ENCODE assay signal across 7 mouse cellular contexts in the genomic region with DNA sequence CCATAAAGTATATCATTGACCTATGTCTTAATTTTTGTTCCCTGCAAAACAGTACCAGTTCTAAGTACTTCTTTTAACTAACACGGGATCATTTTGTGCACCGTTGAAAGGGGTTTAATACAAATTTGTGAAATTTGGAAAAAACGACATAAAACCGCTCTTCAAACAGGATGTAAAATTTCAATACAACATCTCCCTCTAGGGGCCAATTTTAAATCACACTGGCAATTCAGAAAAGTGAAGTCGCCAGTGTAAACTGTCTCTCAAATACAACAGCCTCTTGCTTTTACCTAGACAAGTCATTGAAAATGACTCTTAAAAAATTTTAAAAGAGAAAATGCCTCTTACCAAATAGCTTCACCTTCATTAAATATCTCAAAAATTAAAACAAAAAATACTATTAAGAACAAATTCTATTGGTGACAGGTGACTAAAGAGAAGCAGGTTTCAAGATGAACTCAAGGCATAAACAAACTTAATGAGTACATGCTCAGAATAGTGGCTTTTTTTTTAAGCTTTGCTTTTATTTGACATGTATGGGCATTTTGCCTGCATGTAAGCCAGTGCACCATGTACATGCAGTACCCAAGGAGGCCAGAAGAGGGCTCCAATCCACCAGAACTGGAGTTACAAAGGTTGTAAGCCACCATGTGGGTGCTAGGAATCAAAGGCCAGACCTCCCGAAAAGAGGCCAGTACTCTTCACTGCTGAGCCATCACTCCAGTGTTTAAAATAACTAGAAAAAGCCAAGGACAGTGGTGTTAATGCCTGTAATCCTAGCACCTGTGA. TPM values are rescaled to one million over a fixed set of nuclear protein-coding genes. Genes with fewer than 3 reads are reported as not detected.
A peak's percentile ranks its signal among the peaks of the same experiment; 100 is the strongest.
DNase-seq lines count a peak whose midpoint lies in the region; ATAC-seq and TF ChIP-seq lines count a peak whose summit lies in the region.

No protein-coding gene starts in this region.

- no peak overlapping the region for H3K9ac ChIP-seq in kidney, embryonic 16.5 days (replicated peaks; ENCODE audit: low read length)
- H3K9ac ChIP-seq in CH12.LX (ENCODE audit: insufficient read depth, low read depth): no peak overlapping the region

- H3K4me1 ChIP-seq in kidney, embryonic 16.5 days (ENCODE audit: insufficient read depth, low read length): peaks cover 26% of the 10 kb centered on the region
- H3K4me1 ChIP-seq in CH12.LX (ENCODE audit: control insufficient read depth in 1 of 2, insufficient read depth in 2 of 2): peaks cover 16 to 46% of the 10 kb centered on the region in 2 experiments
- H3K4me1 ChIP-seq in limb, embryonic 10.5 days: peaks cover 31% of the 10 kb centered on the region

- dilution Hi-C loops in CH12.LX (cut with MboI; ENCODE audit: extremely low pct_ligation_motif_present, extremely low pct_unique_long_range_greater_than_20kb, low sequenced_read_pairs): no loop called here

- peak; percentile 29 to 65; a peak in 3 of 4 replicates for TF ChIP-seq CTCF in CH12.LX (conservative IDR thresholded peaks at IDR 0.05 in 1 of 2, IDR thresholded peaks at IDR 0.05 in 1 of 2; ENCODE audit: low read depth in 2 of 2, low read length in 2 of 2)

- peak; percentile 75 for DNase-seq in kidney, adult 9 months
- peak; percentile 58 for DNase-seq in CH12.LX (ENCODE audit: extremely low read depth)
- peak; percentile 47 for DNase-seq in limb, embryonic 10.5 days (ENCODE audit: low spot score)
- DNase-seq in testis, postnatal 10 days (ENCODE audit: low spot score): peak; percentile 72

- H3K4me2 ChIP-seq in kidney, embryonic 16.5 days (replicated peaks; ENCODE audit: low read depth, low read length): no peak overlapping the region
- no peak overlapping the region for H3K4me2 ChIP-seq in CH12.LX (ENCODE audit: insufficient read depth, low read depth, poor library complexity, severe bottlenecking)

- no peak for ATAC-seq in kidney, embryonic 16.5 days (ENCODE audit: low FRiP score, low TSS enrichment)
- ATAC-seq in activated CD4-positive, CD25-positive, alpha-beta regulatory T cell, adult 4 months: peak; percentile 17
- no peak for ATAC-seq in erythroid progenitor cell, adult 5-6 weeks (replicated peaks; ENCODE audit: low FRiP score, poor library complexity, severe bottlenecking)

- 29% methylated on average over 6 of the region's 6 CpGs for WGBS in kidney, embryonic 16.5 days
- 43% methylated on average over 6 of the region's 6 CpGs for WGBS in limb, embryonic 10.5 days

- TF ChIP-seq EP300 in CH12.LX (IDR thresholded peaks at IDR 0.05; ENCODE audit: low read length): no peak

- H3K9me3 ChIP-seq in kidney, embryonic 16.5 days (ENCODE audit: low read length): peaks cover 5% of the 10 kb centered on the region; the same call in 1 of the 2 replicates
- peaks cover 9% of the 10 kb centered on the region for H3K9me3 ChIP-seq in CH12.LX (replicated peaks; ENCODE audit: low read length)
- peaks cover 3% of the 10 kb centered on the region; the same call in 1 of the 2 replicates for H3K9me3 ChIP-seq in limb, embryonic 10.5 days (replicated peaks)

- H3K27me3 ChIP-seq in kidney, embryonic 16.5 days (ENCODE audit: insufficient read depth, low read length): no peaks in the 10 kb centered on the region
- H3K27me3 ChIP-seq in CH12.LX (replicated peaks): no peaks in the 10 kb centered on the region
- H3K27me3 ChIP-seq in limb, embryonic 10.5 days (ENCODE audit: low read depth, poor library complexity, severe bottlenecking): no peaks in the 10 kb centered on the region; the same call in 1 of the 2 replicates

- TF ChIP-seq RAD21 in CH12.LX (IDR thresholded peaks at IDR 0.05; ENCODE audit: low read depth, low read length): peak; percentile 72

- no peak overlapping the region for H3K4me3 ChIP-seq in kidney, embryonic 16.5 days (ENCODE audit: low read length)
- H3K4me3 ChIP-seq in CH12.LX (replicated peaks in 1 of 3; ENCODE audit: low read depth in 2 of 3, low read length in 2 of 3, poor library complexity in 1 of 3): no peak overlapping the region
- no peak overlapping the region for H3K4me3 ChIP-seq in limb, embryonic 10.5 days

- no peaks in the 10 kb centered on the region for H3K36me3 ChIP-seq in kidney, embryonic 16.5 days (ENCODE audit: insufficient read depth, low read length)
- H3K36me3 ChIP-seq in CH12.LX (replicated peaks in 1 of 2; ENCODE audit: control insufficient read depth in 1 of 2, insufficient read depth in 1 of 2, low read length in 1 of 2): peaks cover 4 to 8% of the 10 kb centered on the region in 2 experiments
- no peaks in the 10 kb centered on the region for H3K36me3 ChIP-seq in limb, embryonic 10.5 days

- H3K27ac ChIP-seq in kidney, embryonic 16.5 days (ENCODE audit: low read length): no peak overlapping the region
- H3K27ac ChIP-seq in CH12.LX (ENCODE audit: insufficient read depth, low read depth): no peak overlapping the region
- H3K27ac ChIP-seq in limb, embryonic 10.5 days: no peak overlapping the region

- peaks cover 30% of the 10 kb centered on the region for H3K79me2 ChIP-seq in CH12.LX (replicated peaks; ENCODE audit: control insufficient read depth, extremely low read depth, insufficient read depth, poor library complexity, severe bottlenecking)

- TF ChIP-seq POLR2A in CH12.LX (IDR thresholded peaks at IDR 0.05; ENCODE audit: low read depth, low read length): no peak

- in situ Hi-C loops in CH12.LX (cut with MboI; ENCODE audit: low pct_ligation_motif_present, low pct_unique_long_range_greater_than_20kb, low sequenced_read_pairs): loop anchor here (25.0 kb wide), 1 partner anchor 336 kb away; a partner anchor contains a TSS

TF ChIP-seq in CH12.LX, 34 proteins besides CTCF, POLR2A, EP300 and RAD21:
- TF ChIP-seq SMC3 (IDR thresholded peaks at IDR 0.05; ENCODE audit: low read depth, low read length) (peak; percentile 59), TBP (conservative IDR thresholded peaks at IDR 0.05; ENCODE audit: low read depth, low read length) (no peak)

RNA-seq across cellular contexts. Expression of a gene that starts 43.2 kb away (rescaled TPM):
- polyA plus RNA-seq in kidney, embryonic 16.5 days (2015; fragmentation: Nextera tagmentation; extraction: Ambion mirVana): 114 and 123 TPM in 2 replicates
- total RNA-seq in CH12.LX (2012; rRNA removed) (73.7 and 85.1 TPM in 2 replicates), CH12.LX (2014; rRNA removed) (29.3 and 34.6 TPM in 2 replicates)
- 32.4 and 37.3 TPM in 2 replicates for polyA plus RNA-seq in CH12.LX (2012; ENCODE audit: insufficient read length, low read depth)
- 100 to 1,000 TPM in 1 of 2 experiments, 10 to 100 TPM in 1; 95.8 to 109 TPM for polyA plus RNA-seq in activated CD4-positive, CD25-positive, alpha-beta regulatory T cell, adult 4 months (2017; shearing (Covaris generic))
- 114 and 129 TPM in 2 replicates for polyA plus RNA-seq in limb, embryonic 10.5 days (2016; fragmentation: Nextera tagmentation; extraction: Ambion mirVana)
- total RNA-seq in erythroid progenitor cell, adult 5-6 weeks (2015; ENCODE audit: low replicate concordance): 2.5 and 6.7 TPM in 2 replicates
- 3.3 and 4.7 TPM in 2 replicates for total RNA-seq in erythroid progenitor cell, adult 5-6 weeks (2017; ENCODE audit: low replicate concordance)
